Mouse (Mus musculus): ENCODE results near the gene Car5a. TPM values are rescaled to one million over a fixed set of nuclear protein-coding genes. Genes with fewer than 3 reads are reported as not detected.

Car5a gene
- polyA plus RNA-seq, 1 experiment from 2014 or later, result not detected

DNA sequence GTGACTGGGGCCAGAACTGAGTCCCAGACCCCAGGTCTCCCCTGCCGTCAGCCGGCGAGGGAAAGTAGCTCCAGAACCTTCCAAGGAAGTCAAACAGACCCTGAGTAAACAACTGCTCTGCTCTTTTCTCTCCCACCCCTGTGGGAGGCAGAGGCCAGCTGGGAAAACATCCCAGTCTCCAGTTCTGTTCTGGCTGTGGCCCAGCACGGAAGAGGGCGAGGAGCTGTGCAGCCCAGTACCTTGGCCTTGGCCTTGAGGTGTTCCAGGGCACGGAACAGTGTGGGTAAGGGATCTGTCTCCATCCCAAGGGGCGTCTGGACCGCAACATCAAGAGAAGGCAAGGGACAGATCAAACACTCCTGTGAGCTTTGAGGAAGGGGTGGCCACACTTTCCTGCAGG is 22.6 kb downstream of the Car5a start:
- Histone ChIP-seq H3K4me1 (replicated peaks; ENCODE audit: control insufficient read depth, insufficient read depth, low read length) (0 out of 2 replicates have a peak, but pooled peaks cover 6% of the 10 kb centered on the region), H3K4me2 (ENCODE audit: low read length) (no peak overlapping the region), H3K9me3 (ENCODE audit: control insufficient read depth, low read length) (no peaks in the 10 kb centered on the region), H3K27ac (ENCODE audit: low read depth) (peak overlapping the region; percentile 17; the same call in 1 of the 2 replicates), H3K4me3 (ENCODE audit: low read depth, low read length) (no peak overlapping the region), H3K36me3 (ENCODE audit: control insufficient read depth, insufficient read depth, low read length) (no peaks in the 10 kb centered on the region), H3K9ac (ENCODE audit: low read length) (0 out of 2 replicates have a peak overlapping the region, but pooled peaks have one; percentile 6), H3K27me3 (replicated peaks; ENCODE audit: control insufficient read depth, insufficient read depth, low read length) (no peaks in the 10 kb centered on the region)
- WGBS, result 32% methylated on average over 8 of the region's 8 CpGs
- ATAC-seq (replicated peaks; ENCODE audit: low FRiP score, low TSS enrichment, low read depth) (no peak), DNase-seq (ENCODE audit: low spot score) (no peak)

- no peak overlapping the region for H3K4me3 ChIP-seq (ENCODE audit: low read depth, low read length)
- WGBS, result 79% methylated on average over 8 of the region's 8 CpGs
- 0 out of 2 replicates have a peak, but pooled peaks cover 6% of the 10 kb centered on the region for H3K4me1 ChIP-seq (replicated peaks; ENCODE audit: control insufficient read depth, insufficient read depth, low read length)
- no peaks in the 10 kb centered on the region for H3K27me3 ChIP-seq (replicated peaks; ENCODE audit: control insufficient read depth, insufficient read depth, low read length)
- H3K27ac ChIP-seq (ENCODE audit: low read depth), result peak overlapping the region; percentile 17; the same call in 1 of the 2 replicates
- no peak overlapping the region for H3K9ac ChIP-seq (ENCODE audit: low read length)
- DNase-seq (ENCODE audit: low spot score), result no peak
- ATAC-seq (replicated peaks; ENCODE audit: low FRiP score, low TSS enrichment, low read depth), result no peak
- no peak overlapping the region for H3K4me2 ChIP-seq (ENCODE audit: low read length)
- H3K36me3 ChIP-seq (ENCODE audit: control insufficient read depth, insufficient read depth, low read length), result no peaks in the 10 kb centered on the region
- no peaks in the 10 kb centered on the region for H3K9me3 ChIP-seq (ENCODE audit: control insufficient read depth, low read length)
Measured at GRCm38 (mm10) chr8:121921582-121921981, 23.1 kb downstream of the Car5a start.

- H3K9ac ChIP-seq (ENCODE audit: low read length), result no peak overlapping the region
- no peak for DNase-seq (ENCODE audit: low spot score)
- no peaks in the 10 kb centered on the region for H3K27me3 ChIP-seq (replicated peaks; ENCODE audit: control insufficient read depth, insufficient read depth, low read length)
- 37% methylated on average over 3 of the region's 3 CpGs for WGBS
- 0 out of 2 replicates have a peak, but pooled peaks cover 6% of the 10 kb centered on the region for H3K4me1 ChIP-seq (replicated peaks; ENCODE audit: control insufficient read depth, insufficient read depth, low read length)
- no peak for ATAC-seq (replicated peaks; ENCODE audit: low FRiP score, low TSS enrichment, low read depth)
- no peak overlapping the region for H3K4me2 ChIP-seq (ENCODE audit: low read length)
- H3K27ac ChIP-seq (ENCODE audit: low read depth), result no peak overlapping the region
- H3K9me3 ChIP-seq (ENCODE audit: control insufficient read depth, low read length), result no peaks in the 10 kb centered on the region
- no peak overlapping the region for H3K4me3 ChIP-seq (ENCODE audit: low read depth, low read length)
- H3K36me3 ChIP-seq (ENCODE audit: control insufficient read depth, insufficient read depth, low read length), result no peaks in the 10 kb centered on the region
Measured at GRCm38 (mm10) chr8:121919731-121920130, 25.0 kb downstream of the Car5a start.

- Histone ChIP-seq H3K27me3 (replicated peaks; ENCODE audit: control insufficient read depth, insufficient read depth, low read length) (no peaks in the 10 kb centered on the region), H3K9me3 (ENCODE audit: control insufficient read depth, low read length) (no peaks in the 10 kb centered on the region), H3K4me2 (ENCODE audit: low read length) (no peak overlapping the region), H3K9ac (ENCODE audit: low read length) (no peak overlapping the region), H3K4me3 (ENCODE audit: low read depth, low read length) (no peak overlapping the region), H3K27ac (ENCODE audit: low read depth) (no peak overlapping the region), H3K4me1 (replicated peaks; ENCODE audit: control insufficient read depth, insufficient read depth, low read length) (0 out of 2 replicates have a peak, but pooled peaks cover 6% of the 10 kb centered on the region), H3K36me3 (ENCODE audit: control insufficient read depth, insufficient read depth, low read length) (no peaks in the 10 kb centered on the region)
- 65% methylated on average over 4 of the region's 4 CpGs for WGBS
- DNase-seq (ENCODE audit: low spot score) (no peak), ATAC-seq (replicated peaks; ENCODE audit: low FRiP score, low TSS enrichment, low read depth) (no peak)
Measured at GRCm38 (mm10) chr8:121919158-121919557, 25.5 kb downstream of the Car5a start.

GRCm38 (mm10) chr8:121913378-121913777 is 31.3 kb downstream of the Car5a start:
- H3K36me3 ChIP-seq (ENCODE audit: control insufficient read depth, insufficient read depth, low read length), result no peaks in the 10 kb centered on the region
- no peak overlapping the region for H3K27ac ChIP-seq (ENCODE audit: low read depth)
- no peak overlapping the region for H3K9ac ChIP-seq (ENCODE audit: low read length)
- DNase-seq (ENCODE audit: low spot score) (no peak), ATAC-seq (replicated peaks; ENCODE audit: low FRiP score, low TSS enrichment, low read depth) (no peak)
- no peak overlapping the region for H3K4me2 ChIP-seq (ENCODE audit: low read length)
- H3K9me3 ChIP-seq (ENCODE audit: control insufficient read depth, low read length), result no peaks in the 10 kb centered on the region
- WGBS, result 82% methylated on average over 8 of the region's 8 CpGs
- H3K27me3 ChIP-seq (replicated peaks; ENCODE audit: control insufficient read depth, insufficient read depth, low read length), result 0 out of 2 replicates have a peak, but pooled peaks cover under 1% of the 10 kb centered on the region
- H3K4me1 ChIP-seq (replicated peaks; ENCODE audit: control insufficient read depth, insufficient read depth, low read length), result peaks cover 5% of the 10 kb centered on the region
- no peak overlapping the region for H3K4me3 ChIP-seq (ENCODE audit: low read depth, low read length)

DNA sequence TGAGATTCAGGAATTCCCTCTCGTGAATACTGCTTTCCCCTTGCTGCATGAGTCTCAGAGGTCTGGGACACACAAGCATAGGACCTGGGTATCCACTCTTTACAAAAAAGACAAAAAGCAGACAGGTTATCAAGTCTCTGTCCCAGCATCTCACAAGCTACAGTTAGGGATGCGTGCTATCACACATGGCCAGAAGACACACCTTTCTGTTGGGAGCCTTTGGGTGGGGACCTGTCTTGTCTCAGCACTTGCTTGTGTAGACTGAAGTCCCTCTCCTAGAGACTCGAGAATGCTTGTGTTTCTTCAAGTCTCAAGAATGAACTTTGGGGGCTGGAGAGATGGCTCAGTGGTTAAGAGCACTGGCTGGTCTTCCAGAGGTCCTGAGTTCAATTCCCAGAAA is 31.9 kb downstream of the Car5a start:
- Histone ChIP-seq H3K9me3 (ENCODE audit: control insufficient read depth, low read length) (no peaks in the 10 kb centered on the region), H3K4me2 (ENCODE audit: low read length) (no peak overlapping the region), H3K36me3 (ENCODE audit: control insufficient read depth, insufficient read depth, low read length) (no peaks in the 10 kb centered on the region), H3K4me1 (replicated peaks; ENCODE audit: control insufficient read depth, insufficient read depth, low read length) (peaks cover 10% of the 10 kb centered on the region), H3K27ac (ENCODE audit: low read depth) (no peak overlapping the region), H3K4me3 (ENCODE audit: low read depth, low read length) (no peak overlapping the region), H3K27me3 (replicated peaks; ENCODE audit: control insufficient read depth, insufficient read depth, low read length) (0 out of 2 replicates have a peak, but pooled peaks cover 3% of the 10 kb centered on the region), H3K9ac (ENCODE audit: low read length) (no peak overlapping the region)
- 68% methylated on average over 3 of the region's 3 CpGs for WGBS
- ATAC-seq (replicated peaks; ENCODE audit: low FRiP score, low TSS enrichment, low read depth), result no peak
- no peak for DNase-seq (ENCODE audit: low spot score)

DNA sequence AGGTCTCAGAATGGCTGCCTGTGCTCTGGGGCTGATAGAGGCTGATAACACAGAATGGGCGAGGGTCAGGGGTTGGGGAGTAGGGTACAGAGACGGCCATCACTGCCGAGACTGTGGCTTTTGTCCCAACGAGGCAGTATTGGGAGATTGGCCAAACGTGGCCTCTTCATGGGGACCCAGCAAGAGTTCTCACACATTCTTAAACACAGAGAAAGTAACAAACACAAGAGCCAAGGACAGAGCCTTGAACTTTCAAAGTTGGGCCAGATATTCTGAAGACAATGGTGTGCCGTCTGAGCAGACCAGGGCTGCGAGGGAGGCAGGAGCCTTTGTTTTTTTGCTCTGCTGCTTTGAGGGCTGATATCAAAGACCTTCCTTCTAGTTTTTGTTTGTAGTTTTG is 32.7 kb downstream of the Car5a start:
- no peak for ATAC-seq (replicated peaks; ENCODE audit: low FRiP score, low TSS enrichment, low read depth)
- no peak overlapping the region for H3K27ac ChIP-seq (ENCODE audit: low read depth)
- WGBS, result 69% methylated on average over 7 of the region's 7 CpGs
- H3K36me3 ChIP-seq (ENCODE audit: control insufficient read depth, insufficient read depth, low read length), result no peaks in the 10 kb centered on the region
- H3K4me2 ChIP-seq (ENCODE audit: low read length), result no peak overlapping the region
- DNase-seq (ENCODE audit: low spot score), result no peak
- H3K4me3 ChIP-seq (ENCODE audit: low read depth, low read length), result no peak overlapping the region
- 0 out of 2 replicates have a peak, but pooled peaks cover 3% of the 10 kb centered on the region for H3K27me3 ChIP-seq (replicated peaks; ENCODE audit: control insufficient read depth, insufficient read depth, low read length)
- no peaks in the 10 kb centered on the region for H3K9me3 ChIP-seq (ENCODE audit: control insufficient read depth, low read length)
- H3K4me1 ChIP-seq (replicated peaks; ENCODE audit: control insufficient read depth, insufficient read depth, low read length), result peaks cover 12% of the 10 kb centered on the region
- H3K9ac ChIP-seq (ENCODE audit: low read length), result no peak overlapping the region

GRCm38 (mm10) chr8:121911400-121911799 is 33.3 kb downstream of the Car5a start:
- Histone ChIP-seq H3K27me3 (replicated peaks; ENCODE audit: control insufficient read depth, insufficient read depth, low read length) (0 out of 2 replicates have a peak, but pooled peaks cover 3% of the 10 kb centered on the region), H3K4me2 (ENCODE audit: low read length) (no peak overlapping the region), H3K9ac (ENCODE audit: low read length) (no peak overlapping the region), H3K4me3 (ENCODE audit: low read depth, low read length) (no peak overlapping the region), H3K27ac (ENCODE audit: low read depth) (no peak overlapping the region), H3K36me3 (ENCODE audit: control insufficient read depth, insufficient read depth, low read length) (no peaks in the 10 kb centered on the region), H3K4me1 (replicated peaks; ENCODE audit: control insufficient read depth, insufficient read depth, low read length) (peaks cover 15% of the 10 kb centered on the region), H3K9me3 (ENCODE audit: control insufficient read depth, low read length) (no peaks in the 10 kb centered on the region)
- DNase-seq (ENCODE audit: low spot score) (no peak), ATAC-seq (replicated peaks; ENCODE audit: low FRiP score, low TSS enrichment, low read depth) (no peak)
- WGBS, result 84% methylated on average over 6 of the region's 6 CpGs

GRCm38 (mm10) chr8:121909663-121910062 is 35.0 kb downstream of the Car5a start:
- H3K36me3 ChIP-seq (ENCODE audit: control insufficient read depth, insufficient read depth, low read length), result no peaks in the 10 kb centered on the region
- H3K27ac ChIP-seq (ENCODE audit: low read depth), result no peak overlapping the region
- H3K9me3 ChIP-seq (ENCODE audit: control insufficient read depth, low read length), result no peaks in the 10 kb centered on the region
- peaks cover 26% of the 10 kb centered on the region for H3K4me1 ChIP-seq (replicated peaks; ENCODE audit: control insufficient read depth, insufficient read depth, low read length)
- ATAC-seq (replicated peaks; ENCODE audit: low FRiP score, low TSS enrichment, low read depth) (no peak), DNase-seq (ENCODE audit: low spot score) (peak; percentile 87)
- no peak overlapping the region for H3K4me3 ChIP-seq (ENCODE audit: low read depth, low read length)
- 0 out of 2 replicates have a peak, but pooled peaks cover 3% of the 10 kb centered on the region for H3K27me3 ChIP-seq (replicated peaks; ENCODE audit: control insufficient read depth, insufficient read depth, low read length)
- 4% methylated on average over 6 of the region's 6 CpGs for whole genome bisulfite sequencing
- H3K4me2 ChIP-seq (ENCODE audit: low read length), result no peak overlapping the region
- H3K9ac ChIP-seq (ENCODE audit: low read length), result no peak overlapping the region
